Mouse (Mus musculus): Measurements from ENCODE around the gene Pfdn5.

DNA sequence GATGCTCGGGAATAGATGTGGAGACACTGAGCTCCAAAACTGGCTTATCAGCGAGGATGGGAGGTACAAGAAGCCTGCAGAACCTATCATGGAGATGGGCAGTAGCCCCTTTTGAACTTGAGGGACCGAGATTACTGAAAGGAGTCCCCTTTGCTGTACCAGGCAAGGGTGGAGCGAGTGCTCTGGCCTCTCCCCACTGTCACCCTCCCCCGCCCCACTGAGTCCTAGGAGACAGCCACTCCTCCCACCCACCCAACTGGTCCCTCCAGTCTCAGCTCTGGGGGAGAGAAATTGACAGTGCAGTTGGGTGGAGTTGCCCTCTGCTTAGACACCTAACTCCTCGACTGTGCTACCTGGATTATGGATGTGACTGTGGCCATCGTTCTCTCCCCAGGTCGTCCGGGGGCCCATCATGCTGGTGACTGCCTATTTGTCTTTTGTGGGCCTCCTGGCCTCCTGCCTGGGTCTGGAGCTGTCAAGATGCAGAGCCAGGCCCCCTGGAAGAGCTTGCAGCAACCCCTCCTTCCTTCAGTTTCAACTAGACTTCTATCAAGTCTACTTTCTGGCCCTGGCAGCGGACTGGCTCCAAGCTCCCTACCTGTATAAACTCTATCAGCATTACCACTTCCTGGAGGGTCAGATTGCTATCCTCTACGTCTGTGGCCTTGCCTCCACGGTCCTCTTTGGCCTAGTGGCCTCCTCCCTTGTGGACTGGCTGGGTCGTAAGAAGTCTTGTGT is 46.0 kb upstream of the Pfdn5 start:
- TF ChIP-seq CTCF (IDR thresholded peaks at IDR 0.05; ENCODE audit: insufficient read depth, low read length), result no peak
- TF ChIP-seq POLR2A (IDR thresholded peaks at IDR 0.05; ENCODE audit: borderline replicate concordance, extremely low read depth, low read depth, low read length), result no peak
